Mouse (Mus musculus): ENCODE measurements around the gene Ndrg4. TPM values are rescaled to one million over a fixed set of nuclear protein-coding genes. Genes with fewer than 3 reads are reported as not detected.

Gene Ndrg4
- polyA plus RNA-seq, 1 experiment from 2014 or later: 10.1 TPM

DNA sequence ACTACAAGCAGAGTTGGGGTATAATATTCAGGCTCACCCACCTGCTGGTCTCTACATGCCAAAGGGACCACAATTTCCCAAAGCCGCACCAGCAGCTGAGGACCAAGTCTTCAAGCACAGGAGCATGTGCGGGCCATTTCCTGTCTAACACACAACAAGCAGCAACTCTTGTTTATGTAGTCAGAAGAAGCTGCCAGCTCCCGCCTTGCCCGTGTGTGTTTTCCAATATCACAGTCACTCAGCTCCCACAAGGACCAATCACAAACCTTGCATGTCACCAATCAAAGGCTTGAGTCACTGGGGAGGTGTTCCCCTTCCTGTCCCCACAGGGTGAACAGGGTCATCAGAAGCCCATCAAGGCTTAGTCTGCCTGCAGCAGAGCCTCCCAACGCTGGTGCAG is 23.4 kb upstream of the Ndrg4 start:
- no peak for ATAC-seq
- Histone ChIP-seq H3K4me3 (ENCODE audit: low read depth, low read length) (no peak overlapping the region), H3K27ac (ENCODE audit: low read length) (no peak overlapping the region), H3K9ac (replicated peaks; ENCODE audit: low read depth) (no peak overlapping the region), H3K4me1 (ENCODE audit: insufficient read depth, low read depth, low read length) (no peaks in the 10 kb centered on the region), H3K36me3 (ENCODE audit: insufficient read depth, low read length) (no peaks in the 10 kb centered on the region), H3K9me3 (ENCODE audit: low read length) (no peaks in the 10 kb centered on the region), H3K4me2 (replicated peaks; ENCODE audit: low read depth, low read length) (no peak overlapping the region), H3K27me3 (replicated peaks; ENCODE audit: insufficient read depth, low read length) (no peaks in the 10 kb centered on the region)
- no peak for DNase-seq (ENCODE audit: low spot score)
- TF ChIP-seq CTCF (IDR thresholded peaks at IDR 0.05) (no peak), EP300 (IDR thresholded peaks at IDR 0.05) (no peak)
- WGBS: 51% methylated on average over 5 of the region's 5 CpGs

DNA sequence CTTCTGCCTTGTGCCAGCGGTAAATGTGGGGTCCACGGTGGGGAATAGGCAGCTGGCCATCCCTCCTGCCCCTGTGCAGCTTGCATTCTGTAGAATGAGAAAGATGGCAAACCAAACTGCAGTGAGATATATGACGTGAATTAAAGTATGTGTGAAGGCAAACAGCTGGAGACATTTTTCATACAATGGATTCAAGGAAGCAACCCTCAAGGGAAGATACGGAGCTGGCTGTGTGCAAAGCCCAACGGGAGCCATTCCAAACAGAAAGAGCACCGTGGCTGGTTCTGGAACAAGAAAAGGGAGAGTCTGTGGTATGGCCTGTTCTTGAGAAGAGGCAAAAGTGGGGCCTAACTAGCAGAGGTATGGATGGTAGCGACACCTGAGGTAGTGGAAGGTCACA is 20.9 kb upstream of the Ndrg4 start:
- 66% methylated on average over 7 of the region's 7 CpGs for WGBS
- H3K36me3 ChIP-seq (ENCODE audit: insufficient read depth, low read length): no peaks in the 10 kb centered on the region
- no peaks in the 10 kb centered on the region for H3K9me3 ChIP-seq (ENCODE audit: low read length)
- TF ChIP-seq CTCF (IDR thresholded peaks at IDR 0.05): no peak
- TF ChIP-seq EP300 (IDR thresholded peaks at IDR 0.05): no peak
- H3K4me3 ChIP-seq (ENCODE audit: low read depth, low read length): no peak overlapping the region
- no peak overlapping the region for H3K27ac ChIP-seq (ENCODE audit: low read length)
- no peak for DNase-seq (ENCODE audit: low spot score)
- H3K27me3 ChIP-seq (replicated peaks; ENCODE audit: insufficient read depth, low read length): no peaks in the 10 kb centered on the region
- no peak overlapping the region for H3K9ac ChIP-seq (replicated peaks; ENCODE audit: low read depth)
- no peak overlapping the region for H3K4me2 ChIP-seq (replicated peaks; ENCODE audit: low read depth, low read length)
- no peaks in the 10 kb centered on the region for H3K4me1 ChIP-seq (ENCODE audit: insufficient read depth, low read depth, low read length)
- ATAC-seq: no peak

- Histone ChIP-seq H3K4me3 (ENCODE audit: low read depth, low read length) (no peak overlapping the region), H3K36me3 (ENCODE audit: insufficient read depth, low read length) (no peaks in the 10 kb centered on the region), H3K4me1 (ENCODE audit: insufficient read depth, low read depth, low read length) (no peaks in the 10 kb centered on the region), H3K27me3 (replicated peaks; ENCODE audit: insufficient read depth, low read length) (no peaks in the 10 kb centered on the region), H3K9ac (replicated peaks; ENCODE audit: low read depth) (no peak overlapping the region), H3K9me3 (ENCODE audit: low read length) (no peaks in the 10 kb centered on the region), H3K4me2 (replicated peaks; ENCODE audit: low read depth, low read length) (no peak overlapping the region), H3K27ac (ENCODE audit: low read length) (no peak overlapping the region)
- no peak for ATAC-seq
- WGBS: 49% methylated on average over 5 of the region's 5 CpGs
- no peak for DNase-seq (ENCODE audit: low spot score)
- no peak for TF ChIP-seq EP300 (IDR thresholded peaks at IDR 0.05)
- no peak for TF ChIP-seq CTCF (IDR thresholded peaks at IDR 0.05)
These were observed 20.3 kb upstream of the Ndrg4 start for GRCm38 (mm10) chr8:95656316-95657002.

GRCm38 (mm10) chr8:95657523-95657922 is 19.3 kb upstream of the Ndrg4 start:
- Histone ChIP-seq H3K9ac (replicated peaks; ENCODE audit: low read depth) (no peak overlapping the region), H3K4me3 (ENCODE audit: low read depth, low read length) (no peak overlapping the region), H3K27ac (ENCODE audit: low read length) (no peak overlapping the region), H3K27me3 (replicated peaks; ENCODE audit: insufficient read depth, low read length) (no peaks in the 10 kb centered on the region), H3K36me3 (ENCODE audit: insufficient read depth, low read length) (no peaks in the 10 kb centered on the region), H3K4me2 (replicated peaks; ENCODE audit: low read depth, low read length) (no peak overlapping the region), H3K9me3 (ENCODE audit: low read length) (no peaks in the 10 kb centered on the region), H3K4me1 (ENCODE audit: insufficient read depth, low read depth, low read length) (no peaks in the 10 kb centered on the region)
- DNase-seq (ENCODE audit: low spot score) (no peak), ATAC-seq (no peak)
- TF ChIP-seq CTCF (IDR thresholded peaks at IDR 0.05): no peak
- no peak for TF ChIP-seq EP300 (IDR thresholded peaks at IDR 0.05)
- 59% methylated on average over 2 of the region's 2 CpGs for WGBS

DNA sequence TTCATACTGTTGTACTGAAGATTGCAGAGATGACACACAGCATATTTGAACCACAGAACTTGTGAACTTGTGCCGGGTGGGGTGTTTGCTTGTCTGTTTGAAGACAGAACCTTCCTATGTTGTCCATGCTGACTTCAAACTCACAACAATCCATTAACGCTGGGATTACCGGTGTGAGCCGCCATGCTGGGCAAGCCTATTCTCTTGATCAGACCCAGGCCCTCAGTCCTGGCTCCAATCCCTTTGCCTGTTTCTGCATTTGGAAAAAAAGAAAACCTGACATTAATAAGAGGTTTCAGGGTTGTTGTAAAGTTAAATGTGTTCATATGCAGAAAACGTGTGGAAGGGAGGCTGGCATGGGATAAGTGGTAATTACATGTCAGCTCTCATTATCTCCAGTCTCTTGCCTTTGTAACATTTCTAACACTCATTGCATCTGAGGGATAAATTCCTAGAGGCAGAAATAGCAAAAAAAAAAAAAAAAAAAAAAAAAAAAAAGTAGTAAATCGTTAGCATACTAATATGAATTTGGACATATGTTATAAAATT is 16.4 kb upstream of the Ndrg4 start:
- no peak for TF ChIP-seq EP300 (IDR thresholded peaks at IDR 0.05)
- TF ChIP-seq CTCF (IDR thresholded peaks at IDR 0.05): no peak
- ATAC-seq: no peak
- H3K27ac ChIP-seq (ENCODE audit: low read length): no peak overlapping the region
- no peaks in the 10 kb centered on the region for H3K4me1 ChIP-seq (ENCODE audit: insufficient read depth, low read depth, low read length)
- no peaks in the 10 kb centered on the region for H3K27me3 ChIP-seq (replicated peaks; ENCODE audit: insufficient read depth, low read length)
- no peak overlapping the region for H3K9ac ChIP-seq (replicated peaks; ENCODE audit: low read depth)
- no peaks in the 10 kb centered on the region for H3K9me3 ChIP-seq (ENCODE audit: low read length)
- no peaks in the 10 kb centered on the region for H3K36me3 ChIP-seq (ENCODE audit: insufficient read depth, low read length)
- WGBS: 85% methylated on average over 6 of the region's 6 CpGs
- no peak overlapping the region for H3K4me2 ChIP-seq (replicated peaks; ENCODE audit: low read depth, low read length)
- no peak overlapping the region for H3K4me3 ChIP-seq (ENCODE audit: low read depth, low read length)
- DNase-seq (ENCODE audit: low spot score): no peak

DNA sequence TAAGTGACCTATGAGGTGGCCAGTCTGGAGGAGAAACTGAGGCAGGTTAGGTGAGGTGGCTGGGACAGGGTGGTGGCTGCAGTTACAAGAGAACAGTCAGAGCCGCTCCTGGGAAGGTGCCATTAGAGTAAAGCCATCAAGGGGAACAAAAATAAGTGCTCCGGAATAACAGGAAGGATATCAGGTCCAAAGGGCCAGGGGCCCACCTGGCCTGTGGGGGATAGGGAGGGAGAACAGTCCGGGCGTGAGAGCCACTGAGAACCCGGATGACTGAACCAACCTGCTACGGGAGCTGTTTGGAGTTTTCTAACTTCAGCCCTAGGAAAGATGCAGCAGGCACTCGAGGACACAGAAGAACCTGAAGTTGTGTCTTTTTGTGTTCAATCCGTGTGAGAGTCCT is 15.7 kb upstream of the Ndrg4 start:
- TF ChIP-seq EP300 (IDR thresholded peaks at IDR 0.05) (no peak), CTCF (IDR thresholded peaks at IDR 0.05) (no peak)
- H3K27me3 ChIP-seq (replicated peaks; ENCODE audit: insufficient read depth, low read length): no peaks in the 10 kb centered on the region
- WGBS: 71% methylated on average over 8 of the region's 8 CpGs
- H3K27ac ChIP-seq (ENCODE audit: low read length): no peak overlapping the region
- H3K4me3 ChIP-seq (ENCODE audit: low read depth, low read length): no peak overlapping the region
- H3K9ac ChIP-seq (replicated peaks; ENCODE audit: low read depth): no peak overlapping the region
- H3K36me3 ChIP-seq (ENCODE audit: insufficient read depth, low read length): no peaks in the 10 kb centered on the region
- no peaks in the 10 kb centered on the region for H3K4me1 ChIP-seq (ENCODE audit: insufficient read depth, low read depth, low read length)
- no peaks in the 10 kb centered on the region for H3K9me3 ChIP-seq (ENCODE audit: low read length)
- DNase-seq (ENCODE audit: low spot score): no peak
- ATAC-seq: no peak
- no peak overlapping the region for H3K4me2 ChIP-seq (replicated peaks; ENCODE audit: low read depth, low read length)

All from lung, postnatal 0 days (tissue).